Mouse (Mus musculus) large intestine, adult 2 months (tissue): ENCODE data around the gene Rangrf. TPM values are rescaled to one million over a fixed set of nuclear protein-coding genes. Genes with fewer than 3 reads are reported as not detected.
"Not testable (repeated sequence)": the region's sequence is repeated elsewhere in the genome, so short reads cannot be mapped to it uniquely, and the experiment has no call there.

Experiments used
- DNase-seq: peaks from one replicate; pipeline ENCODE4 v3.0.0-alpha.2; 2012; ENCODE audit warnings: low read depth, low spot score
- WGBS: fragments of 180-500 bp; shearing (Covaris S2); methylation state at CpG from one replicate; pipeline ENCODE4 v1.1.7; 2018; 5-methylcytosine and 5-hydroxymethylcytosine counted together
- polyA plus RNA-seq: library from polyadenylated mRNA; depleted of rRNA; stranded (reverse); fragments of >200 nt; gene quantifications from 2 replicates; pipeline ENCODE4 v1.2.3, GENCODE M21; 2012

Rangrf gene
- polyA plus RNA-seq, 1 experiment: 88.5 TPM

DNA sequence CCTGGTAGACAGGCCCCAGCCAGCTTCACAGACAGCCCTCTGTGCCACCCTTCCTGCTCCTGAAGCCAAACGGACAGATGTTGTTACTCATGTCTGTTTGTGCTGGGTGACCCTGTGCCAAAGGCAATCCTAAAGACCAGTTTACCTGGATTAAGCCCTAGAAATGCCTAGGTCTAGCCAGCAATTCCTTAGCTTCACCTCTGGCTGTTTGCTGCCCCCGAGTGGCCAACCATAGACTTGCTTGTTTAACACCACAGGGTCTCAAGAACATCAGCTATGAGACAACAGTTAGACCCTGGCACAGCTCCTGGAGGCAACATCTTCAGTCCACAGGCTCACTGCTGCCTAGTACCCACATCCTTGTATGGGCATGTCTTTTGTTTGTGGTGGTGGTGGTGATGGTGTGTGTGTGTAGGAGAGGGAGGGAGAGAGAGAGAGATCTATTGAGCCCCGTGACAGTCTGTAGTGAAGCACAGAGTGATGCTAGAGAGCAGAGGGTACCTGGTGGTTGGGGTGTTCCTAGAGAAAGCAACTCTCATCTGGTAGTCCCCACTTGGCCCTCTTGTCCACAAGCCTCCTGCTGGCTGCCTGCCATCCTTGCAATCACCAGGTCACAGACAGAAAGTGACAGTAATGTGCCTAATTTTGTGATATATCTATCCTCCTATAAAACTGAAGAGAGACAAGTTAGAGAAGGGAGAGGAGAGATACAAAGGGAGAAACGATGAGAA is 7.8 kb upstream of the Rangrf start:
- DNase-seq: no peak

DNA sequence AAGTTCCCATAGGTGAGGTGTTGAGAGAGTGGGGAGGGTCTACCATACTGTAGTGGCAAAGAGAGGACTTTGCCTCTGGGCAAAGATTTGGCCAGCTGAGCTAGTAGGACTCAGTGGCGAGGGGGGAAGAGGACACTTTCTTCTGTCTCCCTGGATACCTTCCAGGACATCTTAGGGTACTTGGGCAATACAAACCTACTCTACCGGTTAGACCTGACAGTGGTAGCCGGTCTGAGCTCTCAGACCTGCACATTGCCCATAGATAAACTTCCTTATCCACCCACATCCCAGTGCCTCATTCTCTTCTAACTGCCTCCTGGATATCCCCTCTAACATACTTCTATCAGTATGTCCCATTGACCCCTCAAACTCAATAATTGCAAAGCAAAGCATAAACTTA is 5.9 kb upstream of the Rangrf start:
- 24% methylated on average over 3 of the region's 3 CpGs for WGBS
- DNase-seq: no peak

More for the DNA sequence above, 7.8 kb upstream of the Rangrf start:
- WGBS: 18% methylated on average over 4 of the region's 4 CpGs

DNA sequence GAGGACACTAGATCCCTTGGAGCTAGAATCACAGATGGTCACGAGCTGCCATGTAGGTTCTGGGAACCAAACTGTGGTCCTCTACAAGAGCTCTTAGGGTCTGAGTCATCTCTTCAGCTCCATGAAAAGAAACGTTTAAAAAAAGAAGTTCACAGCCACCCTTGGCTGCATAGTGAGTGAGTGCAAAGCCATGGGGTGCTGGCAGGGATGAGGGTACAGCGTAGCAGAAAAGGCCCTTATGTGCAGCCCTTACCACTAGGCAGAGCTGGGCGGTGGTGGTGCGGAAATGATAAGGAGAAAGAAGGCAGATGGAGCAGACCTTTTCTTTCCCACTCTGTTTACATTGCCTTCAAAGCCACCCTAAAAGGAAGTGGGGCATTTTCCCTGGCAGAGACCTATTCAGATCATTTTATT is 4.3 kb upstream of the Rangrf start:
- 15% methylated on average over 5 of the region's 5 CpGs for WGBS
- DNase-seq: no peak

DNA sequence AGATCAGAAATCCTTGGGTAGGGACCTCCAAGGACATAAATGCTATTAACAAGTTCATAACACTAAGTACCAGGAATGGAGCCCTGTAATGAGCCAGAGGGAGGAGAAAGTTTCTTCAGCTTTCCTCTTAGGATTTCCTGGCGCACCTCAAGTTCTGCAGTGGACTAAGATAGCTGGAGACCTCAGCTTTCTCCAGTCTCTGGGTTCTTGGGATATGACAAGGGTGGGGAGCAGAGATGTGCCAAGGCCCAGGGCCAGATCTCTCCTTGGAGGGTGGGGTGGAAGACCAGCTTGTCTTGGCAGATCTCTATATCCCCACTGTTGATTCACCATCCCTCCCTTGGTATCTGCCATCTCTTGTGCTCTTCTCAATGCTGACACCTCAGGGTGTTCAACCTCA is 616 bp upstream of the Rangrf start:
- WGBS: 91% methylated on average over 1 of the region's 1 CpGs
- DNase-seq: no peak

DNA sequence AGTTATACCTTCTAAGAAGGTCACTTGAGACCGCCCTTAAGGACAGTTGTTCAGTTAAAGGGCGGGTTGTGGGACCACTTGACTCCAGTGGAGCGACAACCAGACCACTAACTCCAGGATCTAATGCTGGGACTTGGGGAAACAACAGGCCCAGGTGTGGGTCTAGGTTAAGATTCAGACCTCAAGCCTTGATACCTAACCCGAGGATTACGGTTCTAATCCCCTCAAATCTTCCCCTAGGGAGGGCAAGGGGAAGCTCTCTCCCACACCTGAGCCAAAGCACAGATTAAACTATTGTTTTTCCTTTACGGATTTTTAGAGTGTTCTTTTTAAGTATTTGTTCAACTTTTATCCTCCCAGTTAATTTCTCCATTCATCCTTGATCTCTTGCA is 930 bp downstream of the Rangrf start:
- WGBS: 28% methylated on average over 6 of the region's 6 CpGs
- DNase-seq: no peak

DNA sequence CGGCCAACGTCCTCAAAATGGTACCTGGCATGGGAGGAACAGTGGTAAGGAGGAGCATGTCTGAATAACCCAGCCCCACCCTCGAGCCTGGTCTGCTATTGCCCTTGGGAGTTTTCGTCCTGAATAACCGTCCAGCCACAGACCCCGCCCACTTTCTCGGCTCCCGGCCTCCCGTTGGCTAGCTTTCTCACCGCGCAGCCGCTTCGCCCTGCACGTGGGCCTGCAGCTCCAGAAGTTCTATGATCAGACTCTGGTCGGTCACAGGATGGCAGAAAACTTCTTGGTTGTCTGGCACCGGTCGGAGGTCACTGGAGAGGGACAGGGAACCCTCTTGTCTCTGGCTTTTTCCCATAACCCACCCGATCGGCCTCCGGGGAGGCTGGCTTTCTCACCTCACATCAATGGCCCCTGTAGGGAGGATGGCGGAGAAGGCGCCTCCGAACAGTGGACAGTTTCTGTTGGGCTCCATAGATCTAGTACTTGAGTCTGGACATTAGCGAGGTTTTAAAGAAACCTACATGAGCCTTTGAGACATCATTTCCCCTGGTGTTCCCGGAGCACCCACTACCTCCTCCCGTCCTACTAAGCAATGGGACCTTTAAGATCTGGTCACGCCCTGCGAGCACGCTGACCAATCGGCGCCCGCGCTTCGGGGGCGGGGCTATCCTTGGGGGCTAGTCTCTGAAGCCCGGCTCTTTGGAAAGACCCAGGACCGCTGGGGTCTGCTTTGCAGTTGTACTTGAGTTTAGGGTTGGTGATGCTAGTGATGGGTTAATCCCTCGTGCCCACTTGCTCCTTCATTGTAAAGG is 1.5 kb downstream of the Rangrf start:
- not testable (repeated sequence) for DNase-seq
- under 1% methylated on average over 38 of the region's 38 CpGs for WGBS

DNA sequence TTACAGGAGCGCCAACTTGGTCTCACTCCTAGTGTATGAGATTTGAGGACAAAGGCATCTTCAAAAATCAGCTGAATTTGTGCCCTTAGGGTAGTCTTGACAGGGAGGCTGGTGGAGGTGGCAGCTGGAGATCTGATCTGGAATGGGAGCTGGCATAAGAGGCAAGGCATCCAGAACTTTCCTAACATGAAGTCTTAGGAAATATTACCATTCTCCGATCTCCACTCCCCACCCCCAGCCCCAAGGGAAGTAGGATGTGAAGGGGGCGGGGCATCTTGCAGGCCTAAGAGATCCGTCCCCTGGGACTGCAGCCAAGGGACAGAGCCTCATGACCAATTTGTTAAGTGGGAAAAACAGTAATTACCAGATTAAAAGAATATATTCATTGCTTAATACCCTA is 4.8 kb downstream of the Rangrf start:
- WGBS: 22% methylated on average over 4 of the region's 4 CpGs

DNA sequence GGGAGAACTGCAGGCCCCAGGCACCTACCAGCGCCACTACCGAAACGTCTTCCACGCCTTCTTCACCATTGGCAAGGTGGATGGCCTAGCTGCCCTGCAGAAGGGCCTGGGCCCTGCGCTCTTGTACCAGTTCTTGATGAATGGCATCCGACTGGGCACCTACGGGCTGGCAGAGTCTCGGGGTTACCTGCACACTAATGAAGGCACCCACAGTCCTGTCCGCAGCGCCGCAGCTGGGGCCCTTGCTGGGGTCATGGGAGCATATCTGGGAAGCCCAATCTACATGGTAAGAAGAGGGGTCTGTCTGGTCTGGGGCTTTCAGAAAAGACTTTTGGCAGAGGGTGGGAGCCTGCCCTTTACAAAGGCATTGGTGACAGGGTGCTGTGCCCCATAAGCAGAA is 6.2 kb downstream of the Rangrf start:
- WGBS: 66% methylated on average over 11 of the region's 11 CpGs
- DNase-seq: no peak

More for the DNA sequence above, 4.8 kb downstream of the Rangrf start:
- DNase-seq: no peak

DNA sequence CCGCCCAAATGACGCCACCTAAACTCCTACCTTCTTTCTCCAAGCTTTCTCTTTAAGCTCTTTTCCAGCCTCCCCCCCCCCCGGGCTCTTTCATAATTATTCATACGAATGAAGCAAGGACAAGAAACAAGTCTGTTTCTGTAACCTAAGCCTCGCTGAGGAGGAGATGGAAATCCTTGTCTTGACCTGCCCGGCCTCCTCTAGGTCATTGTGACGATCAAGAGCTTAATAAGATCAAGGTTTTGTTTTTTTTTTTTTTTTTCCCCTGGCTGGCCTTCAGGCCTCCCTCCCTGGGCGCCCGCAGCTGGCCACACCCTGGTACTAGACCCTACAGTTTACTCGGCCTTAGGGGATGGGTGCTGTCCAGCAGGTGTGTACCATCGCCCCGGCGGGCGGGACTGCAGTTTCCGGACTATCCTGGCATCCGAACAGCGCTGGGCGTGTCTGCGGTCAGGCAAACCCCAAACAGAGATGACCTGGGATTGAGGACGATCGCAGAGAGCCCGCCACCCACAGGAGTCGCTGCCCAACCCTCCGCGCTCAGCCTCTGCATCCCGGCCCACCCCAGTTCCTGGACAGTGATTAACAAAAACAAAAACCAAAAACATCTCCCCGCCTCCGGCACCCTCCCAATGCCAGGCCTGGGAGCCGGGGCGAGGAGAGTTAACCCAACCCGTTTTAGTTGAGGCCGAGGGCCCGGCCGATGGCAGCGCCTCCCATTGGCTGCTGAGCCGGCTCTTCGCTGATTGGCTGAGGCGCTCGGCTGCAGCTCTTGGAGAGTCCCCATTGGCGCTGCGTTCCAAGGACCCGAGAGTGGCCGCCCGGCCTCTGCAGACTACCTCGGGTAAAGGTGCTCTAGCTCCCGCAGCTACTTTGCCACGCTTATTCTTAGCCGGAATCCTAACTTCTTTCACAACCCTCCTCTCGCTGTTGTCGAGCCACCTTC is 7.4 kb downstream of the Rangrf start, which contains the start of gene Slc25a35:
Gene Slc25a35, plus strand, starts transcription at position 795 of the 946 bp plus-strand sequence.
- under 1% methylated on average over 50 of the region's 50 CpGs for WGBS
- DNase-seq: no peak

DNA sequence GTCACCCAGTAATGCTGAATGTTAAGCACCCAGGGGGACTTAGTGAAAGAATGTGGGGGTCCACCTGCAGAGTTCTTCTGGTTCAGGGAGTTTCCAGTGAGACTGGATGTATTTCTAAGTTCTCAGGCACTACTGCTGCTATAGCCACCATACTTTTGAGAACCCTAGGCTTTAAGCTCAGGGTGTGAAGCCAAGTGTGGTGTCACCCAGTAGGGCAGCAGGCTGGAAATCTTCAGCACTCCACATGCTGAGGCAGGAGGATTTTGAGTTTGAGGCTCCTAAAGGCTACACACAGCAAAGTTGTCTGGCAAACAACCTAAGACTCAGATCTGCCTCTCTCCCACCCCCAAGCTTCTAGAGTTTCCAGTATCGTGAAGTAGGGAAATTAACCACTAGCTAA is 8.4 kb downstream of the Rangrf start:
- no peak for DNase-seq
- WGBS: 19% methylated on average over 1 of the region's 1 CpGs

DNA sequence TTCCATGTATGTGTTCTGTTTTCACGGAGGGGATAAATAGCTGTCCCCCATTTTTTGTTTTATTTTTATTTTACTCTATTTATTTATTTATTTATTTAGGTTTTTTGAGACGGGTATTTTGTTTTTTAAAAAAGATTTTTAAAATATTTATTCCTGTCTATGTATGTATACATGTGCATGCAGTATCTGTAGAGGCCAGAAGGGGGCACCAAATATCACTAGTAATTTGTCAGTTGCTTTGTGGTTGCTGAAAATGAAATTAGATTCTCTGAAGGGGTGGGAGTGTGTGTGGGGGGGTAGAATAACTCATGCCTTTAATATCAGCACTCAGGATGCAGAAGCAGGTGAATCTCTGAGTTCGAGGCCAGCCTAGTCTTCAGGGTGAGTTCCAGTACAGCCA is 9.1 kb downstream of the Rangrf start:
- 25% methylated on average over 3 of the region's 3 CpGs for WGBS
- no peak for DNase-seq

DNA sequence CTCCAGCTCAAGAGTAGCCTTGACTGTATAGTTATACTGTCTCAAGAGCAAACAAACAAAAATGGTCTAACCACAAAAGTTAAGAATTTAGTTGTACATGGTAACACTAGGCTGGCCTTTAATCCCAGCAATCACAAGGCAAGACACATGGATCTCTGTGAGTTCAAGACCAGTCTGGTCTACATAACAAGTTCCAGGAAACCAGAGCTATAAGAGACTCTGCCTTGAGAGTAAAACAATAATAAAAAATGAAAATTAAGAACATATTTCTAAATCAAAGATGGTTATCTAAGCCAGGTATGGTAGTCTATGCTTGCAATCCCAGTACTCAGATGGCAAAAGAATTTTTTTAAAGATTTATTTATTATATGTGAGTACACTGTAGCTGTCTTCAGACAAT is 9.9 kb downstream of the Rangrf start:
- no peak for DNase-seq

DNA sequence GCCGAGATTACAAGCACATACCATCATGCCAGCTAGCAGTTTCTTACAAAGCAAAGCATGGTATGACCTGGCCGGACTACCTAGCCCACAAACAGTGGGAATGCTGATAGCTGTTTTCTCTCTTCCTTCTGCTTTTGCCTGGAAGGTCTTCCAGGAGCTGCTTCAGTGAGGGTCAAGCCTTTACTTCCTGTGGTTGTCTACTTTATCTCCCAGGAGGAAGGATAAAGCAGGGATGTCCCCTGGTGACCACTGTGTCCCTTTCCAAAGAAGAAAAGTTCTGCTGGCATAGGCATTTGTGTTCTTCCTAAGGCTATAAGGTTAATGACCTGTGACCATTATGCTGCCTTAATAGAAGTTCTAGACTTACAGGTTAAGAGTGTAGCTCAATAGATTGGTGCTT is 11.6 kb downstream of the Rangrf start:
- 81% methylated on average over 2 of the region's 2 CpGs for WGBS
- DNase-seq: no peak

DNA sequence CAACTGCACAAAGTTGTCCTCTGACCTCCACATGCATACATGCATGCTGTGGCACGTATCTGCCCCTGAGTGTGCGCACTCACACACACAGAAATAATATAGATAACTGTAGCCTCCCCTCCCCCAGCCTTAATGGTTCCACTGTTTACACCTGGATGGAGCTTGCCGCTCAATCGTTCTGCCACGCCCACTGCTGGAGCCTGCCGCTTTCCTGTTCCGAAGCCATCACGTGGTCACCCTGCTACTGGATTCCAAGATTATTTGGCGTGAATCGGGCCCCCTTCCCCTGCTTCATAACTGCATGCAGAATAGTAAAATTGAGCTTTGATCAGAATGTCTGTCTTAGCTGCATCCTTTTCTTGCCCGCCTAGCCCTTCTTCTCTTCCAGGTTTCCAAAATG is 12.8 kb downstream of the Rangrf start:
- 15% methylated on average over 11 of the region's 11 CpGs for WGBS
- DNase-seq: not testable (repeated sequence)

DNA sequence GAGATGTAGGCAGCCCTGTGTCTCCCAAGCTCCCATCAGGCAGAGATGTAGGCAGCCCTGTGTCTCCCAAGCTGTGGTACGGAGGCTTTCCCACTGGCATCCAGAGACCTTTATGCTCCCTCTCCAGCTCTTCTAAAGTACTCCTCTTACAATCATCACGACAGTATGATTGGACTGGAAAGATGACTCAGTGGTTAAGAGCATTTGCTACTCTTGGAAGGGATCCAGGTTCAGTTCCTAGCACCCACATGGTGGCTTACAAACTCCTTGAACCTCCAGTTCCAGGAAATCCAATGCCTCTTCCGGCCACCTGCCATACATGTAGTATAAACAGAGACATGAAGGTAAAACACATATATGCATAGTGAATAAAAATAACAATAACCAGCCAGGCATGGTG is 13.4 kb downstream of the Rangrf start:
- 30% methylated on average over 3 of the region's 3 CpGs for WGBS
- no peak for DNase-seq

DNA sequence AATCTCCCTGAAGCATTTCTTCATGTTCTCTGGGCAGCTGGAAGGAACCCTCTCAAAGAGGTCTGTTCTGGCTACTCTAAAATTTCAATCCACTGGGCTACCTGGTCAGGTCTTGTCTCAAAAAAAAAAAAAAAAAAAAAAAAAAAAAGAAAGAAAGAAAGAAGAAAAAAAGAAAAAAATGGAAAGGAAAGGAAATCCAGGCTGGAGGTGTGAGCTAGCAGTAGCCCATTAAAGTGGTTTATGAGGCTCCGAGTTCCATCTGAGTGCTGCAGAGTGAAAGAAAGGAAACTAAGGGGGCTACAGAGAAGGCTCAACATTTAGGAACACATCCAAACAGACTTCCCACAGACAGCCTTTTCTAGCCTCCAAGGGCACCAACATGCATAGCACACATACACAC is 17.0 kb downstream of the Rangrf start:
- DNase-seq: no peak
- WGBS: 73% methylated on average over 1 of the region's 1 CpGs

DNA sequence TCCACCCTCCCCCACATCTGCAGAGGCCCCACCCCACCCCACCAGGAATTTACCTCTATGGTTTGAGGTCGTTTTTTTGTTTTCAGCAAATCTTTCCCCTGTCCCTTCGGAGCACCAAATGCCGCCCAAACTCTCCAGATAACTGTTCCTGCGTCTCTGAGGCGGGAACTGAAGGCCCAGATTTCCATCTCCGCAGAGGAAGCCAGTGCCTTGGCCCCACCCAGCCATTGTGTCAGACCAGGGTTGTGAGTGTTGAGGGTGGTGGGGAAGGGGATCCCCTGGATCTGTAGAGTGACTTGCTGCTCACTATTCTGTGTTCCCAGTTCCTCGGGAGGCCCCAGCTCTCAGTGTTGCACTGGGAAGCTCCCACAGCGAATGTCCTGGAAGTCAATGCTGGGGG is 17.7 kb downstream of the Rangrf start, which contains the start of gene Arhgef15:
Gene Arhgef15, minus strand, starts transcription at position 173 of the 400 bp plus-strand sequence.
- WGBS: 72% methylated on average over 8 of the region's 8 CpGs
- DNase-seq: no peak

DNA sequence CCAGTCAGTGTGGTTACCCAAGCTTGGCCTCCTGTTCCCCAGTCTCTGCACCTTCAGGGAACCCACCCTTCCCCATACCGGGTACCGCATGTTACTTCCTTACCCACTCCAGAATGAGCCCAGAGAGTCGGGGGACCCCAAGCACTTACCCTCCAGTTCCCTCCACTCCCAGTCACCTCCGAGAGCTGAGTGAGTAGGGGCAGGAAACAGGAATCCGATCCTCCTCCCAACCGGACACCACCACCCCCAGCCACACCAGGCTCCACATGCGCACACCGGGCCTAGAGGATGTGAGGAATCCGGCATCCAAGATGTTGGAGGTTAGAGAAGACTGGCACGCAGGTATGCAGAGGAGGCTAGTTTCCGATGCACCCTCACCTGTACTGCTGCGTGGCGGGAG is 18.3 kb downstream of the Rangrf start:
- WGBS: 61% methylated on average over 13 of the region's 13 CpGs
- DNase-seq: no peak

DNA sequence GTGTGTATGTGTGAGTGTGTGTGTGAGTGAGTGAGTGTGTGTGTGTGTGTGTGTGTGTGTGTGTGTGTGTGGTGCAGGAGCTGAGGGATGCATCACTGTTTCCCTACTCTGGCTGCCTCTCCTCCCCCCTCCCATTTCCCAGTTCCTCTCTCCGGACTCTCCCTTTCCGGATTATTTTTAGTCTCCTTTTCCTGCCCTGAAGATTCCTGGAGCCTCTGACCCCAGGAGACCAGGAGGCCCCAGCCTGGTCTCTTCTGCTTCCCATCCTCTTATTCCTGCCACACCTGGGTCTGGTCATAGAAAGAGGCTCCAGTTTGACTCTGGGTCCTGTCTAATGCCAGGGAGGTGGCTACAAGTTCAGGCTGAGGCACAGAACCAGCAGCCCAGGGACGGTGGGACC is 18.9 kb downstream of the Rangrf start:
- 56% methylated on average over 3 of the region's 3 CpGs for WGBS
- DNase-seq: no peak

DNA sequence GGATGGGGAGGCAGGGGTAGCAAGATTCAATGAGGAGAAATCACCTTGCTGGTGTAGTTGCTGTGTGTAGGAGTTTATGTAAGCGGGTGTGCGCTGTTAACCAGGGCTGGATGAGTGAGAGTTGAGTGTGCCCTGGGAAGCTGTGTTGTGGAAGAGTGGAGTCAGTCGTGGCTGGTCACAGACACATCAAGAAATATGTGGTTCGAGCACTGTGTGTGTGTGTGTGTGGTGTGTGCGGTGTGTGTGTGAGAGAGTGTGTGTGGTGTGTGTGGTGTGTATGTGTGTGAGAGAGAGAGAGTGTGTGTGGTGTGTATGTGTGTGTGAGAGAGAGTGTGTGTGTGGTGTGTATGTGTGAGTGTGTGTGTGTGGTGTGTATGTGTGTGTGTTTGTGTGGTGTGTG is 19.5 kb downstream of the Rangrf start:
- WGBS: 72% methylated on average over 5 of the region's 5 CpGs
- no peak for DNase-seq
